Comparison of ENCODE assay signal across 28 mouse cellular contexts in genomic region chr8:119501598-119501997, GRCm38 (mm10). TPM values are rescaled to one million over a fixed set of nuclear protein-coding genes. Genes with fewer than 3 reads are reported as not detected.
DNase-seq lines count a peak whose midpoint lies in the region; ATAC-seq lines count a peak whose summit lies in the region.
"Had no signal": no experiment of that assay in that cellular context is flagged by ENCODE, and none has a peak within 500 bp of the region (broad histone marks: within the 10 kb centered on the region; RNA-seq: fewer than 3 reads in every experiment).

TSS of gene Slc38a8 (minus strand) at chr8:119501698.

- H3K9ac ChIP-seq in heart, embryonic 11.5 days (ENCODE audit: low read depth, low read length): 0 out of 2 replicates have a peak within 1 kb of the TSS, but pooled peaks have one; percentile 28
- no peak within 1 kb of the TSS for H3K9ac ChIP-seq in hindbrain, embryonic 14.5 days
- H3K9ac ChIP-seq in limb, embryonic 12.5 days (replicated peaks): no peak within 1 kb of the TSS
- H3K9ac ChIP-seq: embryonic facial prominence, embryonic 13.5 days; forebrain, embryonic 13.5 days; hindbrain, embryonic 15.5 days had no signal

- no peaks in the 10 kb centered on the region for H3K9me3 ChIP-seq in heart, embryonic 11.5 days (replicated peaks; ENCODE audit: control insufficient read depth, low read length)
- H3K9me3 ChIP-seq in hindbrain, embryonic 10.5 days: no peaks in the 10 kb centered on the region
- H3K9me3 ChIP-seq in hindbrain, embryonic 14.5 days (ENCODE audit: control insufficient read depth, low read length): no peaks in the 10 kb centered on the region
- H3K9me3 ChIP-seq in embryonic facial prominence, embryonic 10.5 days: no peaks in the 10 kb centered on the region
- H3K9me3 ChIP-seq in limb, embryonic 12.5 days: no peaks in the 10 kb centered on the region
- H3K9me3 ChIP-seq: embryonic facial prominence, embryonic 13.5 days; forebrain, embryonic 13.5 days; G1E; heart, embryonic 10.5 days; hindbrain, embryonic 15.5 days had no signal

- no peak within 1 kb of the TSS for H3K4me2 ChIP-seq in heart, embryonic 11.5 days
- no peak within 1 kb of the TSS for H3K4me2 ChIP-seq in hindbrain, embryonic 14.5 days (replicated peaks)
- peak within 1 kb of the TSS; percentile 8; the same call in 1 of the 2 replicates for H3K4me2 ChIP-seq in limb, embryonic 12.5 days
- H3K4me2 ChIP-seq: embryonic facial prominence, embryonic 13.5 days; forebrain, embryonic 13.5 days; hindbrain, embryonic 15.5 days had no signal

- no peak within 1 kb of the TSS for H3K4me3 ChIP-seq in heart, embryonic 11.5 days (ENCODE audit: low read depth, low read length)
- H3K4me3 ChIP-seq in hindbrain, embryonic 10.5 days: no peak within 1 kb of the TSS
- no peak within 1 kb of the TSS for H3K4me3 ChIP-seq in hindbrain, embryonic 14.5 days (replicated peaks; ENCODE audit: low read length)
- H3K4me3 ChIP-seq in embryonic facial prominence, embryonic 10.5 days: no peak within 1 kb of the TSS
- no peak within 1 kb of the TSS for H3K4me3 ChIP-seq in limb, embryonic 12.5 days (replicated peaks)
- H3K4me3 ChIP-seq: embryonic facial prominence, embryonic 13.5 days; erythroblast, embryonic 14.5 days; forebrain, embryonic 13.5 days; gastrocnemius, adult 2 months; heart, embryonic 10.5 days; hindbrain, embryonic 15.5 days had no signal

- intact Hi-C loops in heart, postnatal 25 days (cut with DNase I): no loop called here
- intact Hi-C loops in left cerebral cortex, postnatal 14 days (cut with DNase I): no loop called here

- H3K27me3 ChIP-seq in heart, embryonic 11.5 days (ENCODE audit: control insufficient read depth, insufficient read depth, low read length): peaks cover 18% of the 10 kb centered on the region
- 0 out of 2 replicates have a peak, but pooled peaks cover 5% of the 10 kb centered on the region for H3K27me3 ChIP-seq in hindbrain, embryonic 10.5 days (ENCODE audit: insufficient read depth, poor library complexity, severe bottlenecking)
- no peaks in the 10 kb centered on the region for H3K27me3 ChIP-seq in hindbrain, embryonic 14.5 days (ENCODE audit: control insufficient read depth, insufficient read depth, low read length)
- peaks cover 14% of the 10 kb centered on the region; the same call in 1 of the 2 replicates for H3K27me3 ChIP-seq in embryonic facial prominence, embryonic 10.5 days (replicated peaks; ENCODE audit: low read depth, poor library complexity, severe bottlenecking)
- 0 out of 2 replicates have a peak, but pooled peaks cover 3% of the 10 kb centered on the region for H3K27me3 ChIP-seq in limb, embryonic 12.5 days
- H3K27me3 ChIP-seq: CH12.LX; embryonic facial prominence, embryonic 13.5 days; hindbrain, embryonic 15.5 days; Patski had no signal

- DNase-seq in heart, postnatal 25 days (ENCODE audit: low spot score): no peak
- no peak for DNase-seq in hindbrain, embryonic 10.5 days (ENCODE audit: low spot score)
- DNase-seq in hindbrain, embryonic 14.5 days (ENCODE audit: low spot score): no peak
- peak; percentile 24 for DNase-seq in embryonic facial prominence, embryonic 10.5 days (ENCODE audit: low spot score)
- no peak for DNase-seq in left cerebral cortex, postnatal 14 days (ENCODE audit: low spot score in 2 of 2)
- DNase-seq: adrenal gland, adult 2 months; adrenal gland, postnatal 14 days; B cell, adult 2 months; cerebellum, adult 11 months; gastrocnemius, adult 2 months; gastrocnemius, postnatal 25 days; heart, adult 18-20 months; heart, postnatal 36 days had no signal

- H3K27ac ChIP-seq in heart, embryonic 11.5 days (ENCODE audit: low read depth, low read length): no peak within 1 kb of the TSS
- H3K27ac ChIP-seq in hindbrain, embryonic 10.5 days: peak within 1 kb of the TSS; percentile 40
- H3K27ac ChIP-seq in hindbrain, embryonic 14.5 days: no peak within 1 kb of the TSS
- H3K27ac ChIP-seq in embryonic facial prominence, embryonic 10.5 days (replicated peaks): peak within 1 kb of the TSS; percentile 26; the same call in 1 of the 2 replicates
- H3K27ac ChIP-seq in limb, embryonic 12.5 days: no peak within 1 kb of the TSS
- H3K27ac ChIP-seq: embryonic facial prominence, embryonic 13.5 days; forebrain, embryonic 13.5 days; gastrocnemius, adult 2 months; heart, embryonic 10.5 days; hindbrain, embryonic 15.5 days had no signal

- peaks cover 18% of the 10 kb centered on the region for H3K4me1 ChIP-seq in heart, embryonic 11.5 days (ENCODE audit: control insufficient read depth, insufficient read depth, low read length)
- peaks cover 62% of the 10 kb centered on the region for H3K4me1 ChIP-seq in hindbrain, embryonic 10.5 days (replicated peaks)
- H3K4me1 ChIP-seq in hindbrain, embryonic 14.5 days (replicated peaks; ENCODE audit: control insufficient read depth, insufficient read depth, low read length): no peaks in the 10 kb centered on the region; the same call in 1 of the 2 replicates
- H3K4me1 ChIP-seq in embryonic facial prominence, embryonic 10.5 days: peaks cover 66% of the 10 kb centered on the region
- H3K4me1 ChIP-seq in limb, embryonic 12.5 days (replicated peaks): peaks cover 40% of the 10 kb centered on the region
- H3K4me1 ChIP-seq: hindbrain, embryonic 15.5 days had no signal

- WGBS in heart, embryonic 11.5 days (ENCODE audit: insufficient replicate concordance): 47% methylated on average over 5 of the region's 5 CpGs
- 58% methylated on average over 5 of the region's 5 CpGs for WGBS in hindbrain, embryonic 10.5 days
- 64% methylated on average over 5 of the region's 5 CpGs for WGBS in hindbrain, embryonic 14.5 days
- 19% methylated on average over 5 of the region's 5 CpGs for WGBS in embryonic facial prominence, embryonic 10.5 days
- 21% methylated on average over 5 of the region's 5 CpGs for WGBS in limb, embryonic 12.5 days

- H3K36me3 ChIP-seq in heart, embryonic 11.5 days (ENCODE audit: control insufficient read depth, insufficient read depth, low read length): no peaks in the 10 kb centered on the region
- H3K36me3 ChIP-seq in hindbrain, embryonic 10.5 days: peaks cover 15% of the 10 kb centered on the region
- H3K36me3 ChIP-seq in hindbrain, embryonic 14.5 days (replicated peaks; ENCODE audit: control insufficient read depth, insufficient read depth): no peaks in the 10 kb centered on the region; the same call in 1 of the 2 replicates
- peaks cover 21% of the 10 kb centered on the region for H3K36me3 ChIP-seq in embryonic facial prominence, embryonic 10.5 days (replicated peaks)
- peaks cover 13% of the 10 kb centered on the region for H3K36me3 ChIP-seq in limb, embryonic 12.5 days
- H3K36me3 ChIP-seq: hindbrain, embryonic 15.5 days had no signal

- no peak for ATAC-seq in heart, embryonic 11.5 days (replicated peaks; ENCODE audit: insufficient number of reproducible peaks, low FRiP score, low TSS enrichment)
- ATAC-seq in hindbrain, embryonic 14.5 days (ENCODE audit: low FRiP score): no peak
- ATAC-seq in limb, embryonic 12.5 days (ENCODE audit: insufficient number of reproducible peaks, insufficient read depth, low FRiP score, low TSS enrichment, low read depth): no peak
- ATAC-seq: forebrain, embryonic 13.5 days; forebrain, embryonic 16.5 days; intestine, postnatal 0 days; Patski had no signal

RNA-seq across cellular contexts. Expression of gene Slc38a8, which starts in this region (rescaled TPM):
- polyA plus RNA-seq in heart, embryonic 11.5 days (2014; fragmentation: Nextera tagmentation; extraction: Ambion mirVana): not detected in 2 replicates
- total RNA-seq in heart, postnatal 25 days (2021): not detected
- polyA plus RNA-seq in hindbrain, embryonic 10.5 days (2016; fragmentation: Nextera tagmentation; extraction: Ambion mirVana): 1.4 TPM in 1 of 2 replicates, not detected in the other
- polyA plus RNA-seq in hindbrain, embryonic 14.5 days (2014; fragmentation: Nextera tagmentation; extraction: Ambion mirVana): not detected in 2 replicates
- polyA plus RNA-seq in embryonic facial prominence, embryonic 10.5 days (2016; fragmentation: Nextera tagmentation; extraction: Ambion mirVana): 1.9 and 2.1 TPM in 2 replicates
- polyA plus RNA-seq in limb, embryonic 12.5 days (2016; fragmentation: Nextera tagmentation; extraction: Ambion mirVana): 0.10 TPM in 1 of 2 replicates, not detected in the other
- under 1 TPM; 0.17 to 0.22 TPM for total RNA-seq in left cerebral cortex, postnatal 14 days (2021)
- total RNA-seq: adrenal gland, adult 2 months; adrenal gland, postnatal 14 days; common myeloid progenitor, adult 5-6 weeks; gastrocnemius, adult 2 months; gastrocnemius, postnatal 25 days; heart, adult 18-20 months; heart, postnatal 36 days had no signal
- polyA plus RNA-seq: erythroblast, embryonic 14.5 days; forebrain, embryonic 13.5 days; forebrain, embryonic 16.5 days; G1E; heart, embryonic 10.5 days; heart, embryonic 16.5 days; hindbrain, embryonic 11.5 days; Patski had no signal

Comparison
In these comparisons a context has a peak if more than half of its experiments do, and no peak if none do; other contexts are left out.
1. H3K27ac ChIP-seq: peak in hindbrain, embryonic 10.5 days (single experiment) and embryonic facial prominence, embryonic 10.5 days (single experiment); none in heart, embryonic 11.5 days (single experiment), hindbrain, embryonic 14.5 days (single experiment) and limb, embryonic 12.5 days (single experiment).